Mouse (Mus musculus) midbrain, postnatal 0 days (tissue): ENCODE data around the gene Ablim2. TPM values are rescaled to one million over a fixed set of nuclear protein-coding genes. Genes with fewer than 3 reads are reported as not detected.

ENCODE experiments used
- ATAC-seq: fragments of 200-750 bp; cut with Nextera tagmentation; 2 replicates; pipeline ENCODE4 v1.8.0; 2017; ENCODE audit warnings: moderate number of reproducible peaks, mild to moderate bottlenecking, moderate TSS enrichment, moderate library complexity; ENCODE audit not compliant: low FRiP score
- DNase-seq: peaks from one replicate; pipeline ENCODE4 v3.0.0-alpha.2; 2015; ENCODE audit warnings: low spot score
- H3K27ac ChIP-seq: fragments of 300-500 bp; sonication (generic); 2 replicates; pipeline ENCODE4 v1.5.1; 2014; ENCODE audit warnings: low read depth, mild to moderate bottlenecking, low read length, mixed read lengths
- H3K27me3 ChIP-seq: fragments of 300-500 bp; sonication (generic); 2 replicates; pipeline ENCODE4 v1.6.1; 2014; ENCODE audit warnings: low read length, control low read depth, mixed read lengths; ENCODE audit not compliant: insufficient read depth
- H3K36me3 ChIP-seq: fragments of 300-500 bp; sonication (generic); 2 replicates; pipeline ENCODE4 v1.6.1; 2014; ENCODE audit warnings: low read length, control low read depth, mixed read lengths; ENCODE audit not compliant: insufficient read depth
- H3K4me1 ChIP-seq: fragments of 300-500 bp; sonication (generic); 2 replicates; pipeline ENCODE4 v1.6.1; 2014; ENCODE audit warnings: mild to moderate bottlenecking, control low read depth, antibody characterized with exemption, low read length, mixed read lengths; ENCODE audit not compliant: insufficient read depth
- H3K4me2 ChIP-seq: fragments of 300-500 bp; sonication (generic); 2 replicates; pipeline ENCODE4 v1.6.1; 2014; ENCODE audit warnings: low read depth, mild to moderate bottlenecking, low read length, mixed read lengths; ENCODE audit not compliant: poor library complexity, severe bottlenecking
- H3K4me3 ChIP-seq: fragments of 300-500 bp; sonication (generic); 2 replicates; pipeline ENCODE4 v1.5.1; 2014; ENCODE audit warnings: low read depth, mild to moderate bottlenecking, low read length, moderate library complexity
- H3K9ac ChIP-seq: fragments of 300-500 bp; sonication (generic); replicated peaks from 2 replicates; pipeline ENCODE4 v1.6.1; 2014; ENCODE audit warnings: mild to moderate bottlenecking, low read length, moderate library complexity, mixed read lengths; ENCODE audit not compliant: poor library complexity, severe bottlenecking
- H3K9me3 ChIP-seq: fragments of 300-500 bp; sonication (generic); 2 replicates; pipeline ENCODE4 v1.6.1; 2016; ENCODE audit warnings: low read length, control low read depth
- CTCF ChIP-seq: IDR thresholded peaks from 2 replicates; pipeline ENCODE4 v1.5.1; 2016; ENCODE audit warnings: antibody characterized with exemption, mild to moderate bottlenecking
- WGBS: fragments of 180-500 bp; shearing (Covaris S2); extraction: QIAGEN DNeasy Blood & Tissue Kit; methylation state at CpG from one replicate; pipeline ENCODE4 v1.1.7; 2014; 5-methylcytosine and 5-hydroxymethylcytosine counted together
- polyA plus RNA-seq: library from polyadenylated mRNA; unstranded; fragments of >200 nt; fragmentation: Nextera tagmentation; extraction: Ambion mirVana; gene quantifications from 2 replicates; pipeline ENCODE4 v1.2.1, GENCODE M21; 2015
- total RNA-seq: library from RNA; depleted of rRNA; stranded (reverse); fragments of >200 nt; gene quantifications from 2 replicates; pipeline ENCODE4 v1.2.3, GENCODE M21; 2014

Gene Ablim2
- total and polyA plus RNA-seq, 2 experiments from 2014 or later: 32.2 to 44.9 TPM

- no peaks in the 10 kb centered on the region for H3K27me3 ChIP-seq
- no peak for TF ChIP-seq CTCF
- no peak overlapping the region for H3K4me2 ChIP-seq
- H3K9ac ChIP-seq: no peak overlapping the region
- DNase-seq: no peak
- H3K36me3 ChIP-seq: no peaks in the 10 kb centered on the region
- ATAC-seq: no peak
- no peaks in the 10 kb centered on the region for H3K4me1 ChIP-seq
- H3K4me3 ChIP-seq: no peak overlapping the region
- H3K9me3 ChIP-seq: no peaks in the 10 kb centered on the region
- 53% methylated on average over 1 of the region's 1 CpGs for WGBS
- H3K27ac ChIP-seq: no peak overlapping the region
These were observed 27.1 kb upstream of the Ablim2 start for GRCm38 (mm10) chr5:35730552-35730951.

- Histone ChIP-seq H3K27me3 (no peaks in the 10 kb centered on the region), H3K9me3 (no peaks in the 10 kb centered on the region), H3K9ac (no peak overlapping the region), H3K4me1 (no peaks in the 10 kb centered on the region), H3K4me2 (no peak overlapping the region), H3K36me3 (no peaks in the 10 kb centered on the region), H3K27ac (no peak overlapping the region), H3K4me3 (no peak overlapping the region)
- no peak for TF ChIP-seq CTCF
- DNase-seq: no peak
- ATAC-seq: no peak
- 92% methylated on average over 4 of the region's 4 CpGs for WGBS
These were observed 26.7 kb upstream of the Ablim2 start for GRCm38 (mm10) chr5:35731006-35731405.

- DNase-seq: no peak
- no peak for TF ChIP-seq CTCF
- H3K36me3 ChIP-seq: no peaks in the 10 kb centered on the region
- no peak overlapping the region for H3K4me2 ChIP-seq
- no peak overlapping the region for H3K9ac ChIP-seq
- ATAC-seq: no peak
- no peak overlapping the region for H3K27ac ChIP-seq
- H3K4me1 ChIP-seq: no peaks in the 10 kb centered on the region
- H3K9me3 ChIP-seq: no peaks in the 10 kb centered on the region
- H3K4me3 ChIP-seq: no peak overlapping the region
- 92% methylated on average over 2 of the region's 2 CpGs for WGBS
- no peaks in the 10 kb centered on the region for H3K27me3 ChIP-seq
These were observed 24.2 kb upstream of the Ablim2 start for GRCm38 (mm10) chr5:35733523-35733922.

GRCm38 (mm10) chr5:35737231-35737901, 20.3 kb upstream of the Ablim2 start:
- no peak for TF ChIP-seq CTCF
- DNase-seq: peak; percentile 40
- WGBS: 79% methylated on average over 20 of the region's 20 CpGs
- Histone ChIP-seq H3K27me3 (peaks cover 11% of the 10 kb centered on the region; the same call in 1 of the 2 replicates), H3K27ac (no peak overlapping the region), H3K9ac (no peak overlapping the region), H3K4me2 (no peak overlapping the region), H3K9me3 (no peaks in the 10 kb centered on the region), H3K36me3 (no peaks in the 10 kb centered on the region), H3K4me3 (no peak overlapping the region), H3K4me1 (no peaks in the 10 kb centered on the region)
- ATAC-seq: no peak

GRCm38 (mm10) chr5:35739005-35739404, 18.7 kb upstream of the Ablim2 start:
- no peaks in the 10 kb centered on the region for H3K4me1 ChIP-seq
- H3K9ac ChIP-seq: no peak overlapping the region
- H3K27me3 ChIP-seq: peaks cover 11% of the 10 kb centered on the region; the same call in 1 of the 2 replicates
- H3K36me3 ChIP-seq: no peaks in the 10 kb centered on the region
- WGBS: 88% methylated on average over 2 of the region's 2 CpGs
- H3K27ac ChIP-seq: no peak overlapping the region
- DNase-seq (no peak), ATAC-seq (no peak)
- no peaks in the 10 kb centered on the region for H3K9me3 ChIP-seq
- no peak overlapping the region for H3K4me3 ChIP-seq
- H3K4me2 ChIP-seq: no peak overlapping the region
- no peak for TF ChIP-seq CTCF

GRCm38 (mm10) chr5:35739536-35740278, 18.0 kb upstream of the Ablim2 start, which contains the start of gene Sh3tc1:
Gene Sh3tc1, minus strand, starts transcription at chr5:35739987.
- 23% methylated on average over 10 of the region's 10 CpGs for WGBS
- DNase-seq: no peak
- no peak for ATAC-seq
- Histone ChIP-seq H3K36me3 (no peaks in the 10 kb centered on the region), H3K27ac (no peak within 1 kb of the TSS), H3K9me3 (no peaks in the 10 kb centered on the region), H3K4me1 (no peaks in the 10 kb centered on the region), H3K4me2 (no peak within 1 kb of the TSS), H3K27me3 (peaks cover 11% of the 10 kb centered on the region; the same call in 1 of the 2 replicates), H3K9ac (no peak within 1 kb of the TSS), H3K4me3 (no peak within 1 kb of the TSS)
- TF ChIP-seq CTCF: no peak
